Mouse (Mus musculus) limb, embryonic 11.5 days (tissue): ENCODE measurements at regions not wholly inside any gene's neighbourhood (a gene's known extent, or its start where the extent isn't known, plus 50 kb on each side); places are given as distances from the start of the nearest gene placed in this dataset.
"Not testable (repeated sequence)": the region's sequence is repeated elsewhere in the genome, so short reads cannot be mapped to it uniquely, and the experiment has no call there.

Source experiments
- ATAC-seq: fragments of 200-750 bp; cut with Nextera tagmentation; 2 replicates; pipeline ENCODE4 v1.8.0; 2017; ENCODE audit warnings: low read depth; ENCODE audit not compliant: insufficient number of reproducible peaks, low FRiP score, low TSS enrichment
- DNase-seq: peaks from one replicate; pipeline ENCODE4 v3.0.0-alpha.2; 2015; ENCODE audit warnings: low spot score
- H3K27ac ChIP-seq: fragments of 300-500 bp; sonication (generic); replicated peaks from 2 replicates; pipeline ENCODE4 v1.5.1; 2014; ENCODE audit warnings: low read depth, mild to moderate bottlenecking, low read length
- H3K27me3 ChIP-seq: fragments of 300-500 bp; sonication (generic); 2 replicates; pipeline ENCODE4 v1.6.1; 2014; ENCODE audit warnings: mild to moderate bottlenecking, low read length, mixed read lengths; ENCODE audit not compliant: control insufficient read depth, insufficient read depth
- H3K36me3 ChIP-seq: fragments of 300-500 bp; sonication (generic); 2 replicates; pipeline ENCODE4 v1.6.1; 2014; ENCODE audit warnings: mild to moderate bottlenecking, low read length, moderate library complexity, mixed read lengths; ENCODE audit not compliant: control insufficient read depth, insufficient read depth
- H3K4me1 ChIP-seq: fragments of 300-500 bp; sonication (generic); 2 replicates; pipeline ENCODE4 v1.6.1; 2014; ENCODE audit warnings: low read length, mixed read lengths; ENCODE audit not compliant: control insufficient read depth, insufficient read depth
- H3K4me2 ChIP-seq: fragments of 300-500 bp; sonication (generic); 2 replicates; pipeline ENCODE4 v1.6.1; 2014; ENCODE audit warnings: low read depth, mild to moderate bottlenecking, moderate library complexity; ENCODE audit not compliant: severe bottlenecking
- H3K4me3 ChIP-seq: fragments of 300-500 bp; sonication (generic); 2 replicates; pipeline ENCODE4 v1.5.1; 2014; ENCODE audit warnings: low read depth, low read length
- H3K9ac ChIP-seq: fragments of 300-500 bp; sonication (generic); 2 replicates; pipeline ENCODE4 v1.6.1; 2014; ENCODE audit warnings: mild to moderate bottlenecking, low read length
- H3K9me3 ChIP-seq: fragments of 300-500 bp; sonication (generic); 2 replicates; pipeline ENCODE4 v1.6.1; 2016; ENCODE audit warnings: low read length; ENCODE audit not compliant: control insufficient read depth
- WGBS: fragments of 180-500 bp; shearing (Covaris S2); extraction: QIAGEN DNeasy Blood & Tissue Kit; methylation state at CpG from one replicate; pipeline ENCODE4 v1.1.7; 2014; 5-methylcytosine and 5-hydroxymethylcytosine counted together

DNA sequence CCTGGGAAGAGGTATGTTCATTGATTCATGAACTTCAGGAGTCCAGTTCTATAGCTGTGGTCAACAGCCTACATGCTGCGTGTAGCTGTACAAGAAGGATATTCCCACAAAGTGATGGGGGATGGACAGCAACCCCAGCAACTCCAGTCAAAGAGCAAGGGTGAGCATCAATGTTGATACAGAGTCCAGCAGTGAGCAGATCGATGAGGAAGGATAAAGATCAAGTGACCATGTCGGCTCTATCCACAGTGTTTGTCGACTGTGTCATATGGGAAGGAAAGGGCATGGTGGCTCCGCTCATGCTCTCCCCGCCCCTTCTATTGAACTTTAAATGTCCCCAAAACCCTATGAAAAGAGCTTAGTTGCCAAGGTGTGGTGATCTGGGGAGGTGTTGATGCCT lies 196.6 kb downstream of the Fam43a start:
- Histone ChIP-seq H3K27me3 (no peaks in the 10 kb centered on the region), H3K9ac (no peak overlapping the region), H3K9me3 (no peaks in the 10 kb centered on the region), H3K4me1 (no peaks in the 10 kb centered on the region), H3K36me3 (no peaks in the 10 kb centered on the region), H3K4me3 (no peak overlapping the region), H3K27ac (no peak overlapping the region), H3K4me2 (no peak overlapping the region)
- DNase-seq (peak; percentile 16), ATAC-seq (no peak)
- 94% methylated on average over 6 of the region's 6 CpGs for WGBS

DNA sequence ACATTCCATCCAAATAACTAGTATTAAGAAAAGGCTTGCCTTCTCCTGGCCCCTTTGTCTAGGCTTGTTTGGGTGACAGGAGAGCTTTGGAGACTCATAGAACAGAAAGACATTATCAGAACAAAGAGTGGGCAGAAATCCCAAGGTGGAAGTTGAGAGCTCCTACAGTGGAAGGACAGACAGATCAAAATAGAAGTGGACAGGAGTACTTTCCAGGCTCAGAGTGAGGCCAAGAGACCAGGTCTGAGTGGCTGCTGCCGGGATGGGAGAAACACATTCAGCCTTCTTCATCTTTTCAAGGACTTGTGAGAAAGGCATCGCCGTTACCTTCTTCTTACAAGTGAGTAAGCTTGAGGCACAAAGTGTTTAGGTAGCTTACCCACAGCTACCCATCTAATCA lies 197.5 kb downstream of the Fam43a start:
- WGBS, result 90% methylated on average over 3 of the region's 3 CpGs

GRCm38 (mm10) chr16:30797973-30798471 lies 198.5 kb downstream of the Fam43a start:
- no peaks in the 10 kb centered on the region for H3K4me1 ChIP-seq
- no peak overlapping the region for H3K9ac ChIP-seq
- H3K27ac ChIP-seq, result no peak overlapping the region
- no peak for ATAC-seq
- H3K4me2 ChIP-seq, result no peak overlapping the region
- H3K9me3 ChIP-seq, result no peaks in the 10 kb centered on the region
- H3K36me3 ChIP-seq, result no peaks in the 10 kb centered on the region
- no peak overlapping the region for H3K4me3 ChIP-seq
- WGBS, result 75% methylated on average over 7 of the region's 7 CpGs
- DNase-seq, result peak; percentile 23
- H3K27me3 ChIP-seq, result no peaks in the 10 kb centered on the region

More for the DNA sequence above, 197.5 kb downstream of the Fam43a start:
- Histone ChIP-seq H3K27ac (no peak overlapping the region), H3K4me2 (no peak overlapping the region), H3K27me3 (no peaks in the 10 kb centered on the region), H3K9me3 (no peaks in the 10 kb centered on the region), H3K4me3 (no peak overlapping the region), H3K4me1 (no peaks in the 10 kb centered on the region), H3K36me3 (no peaks in the 10 kb centered on the region), H3K9ac (no peak overlapping the region)
- ATAC-seq (no peak), DNase-seq (peak; percentile 9)

- Histone ChIP-seq H3K4me1 (no peaks in the 10 kb centered on the region), H3K27me3 (no peaks in the 10 kb centered on the region), H3K9me3 (no peaks in the 10 kb centered on the region), H3K4me2 (no peak overlapping the region), H3K36me3 (no peaks in the 10 kb centered on the region), H3K4me3 (no peak overlapping the region), H3K9ac (no peak overlapping the region), H3K27ac (no peak overlapping the region)
- ATAC-seq (no peak), DNase-seq (no peak)
- 90% methylated on average over 1 of the region's 1 CpGs for WGBS
Observed at GRCm38 (mm10) chr16:30798536-30798935, 199.0 kb downstream of the Fam43a start.

DNA sequence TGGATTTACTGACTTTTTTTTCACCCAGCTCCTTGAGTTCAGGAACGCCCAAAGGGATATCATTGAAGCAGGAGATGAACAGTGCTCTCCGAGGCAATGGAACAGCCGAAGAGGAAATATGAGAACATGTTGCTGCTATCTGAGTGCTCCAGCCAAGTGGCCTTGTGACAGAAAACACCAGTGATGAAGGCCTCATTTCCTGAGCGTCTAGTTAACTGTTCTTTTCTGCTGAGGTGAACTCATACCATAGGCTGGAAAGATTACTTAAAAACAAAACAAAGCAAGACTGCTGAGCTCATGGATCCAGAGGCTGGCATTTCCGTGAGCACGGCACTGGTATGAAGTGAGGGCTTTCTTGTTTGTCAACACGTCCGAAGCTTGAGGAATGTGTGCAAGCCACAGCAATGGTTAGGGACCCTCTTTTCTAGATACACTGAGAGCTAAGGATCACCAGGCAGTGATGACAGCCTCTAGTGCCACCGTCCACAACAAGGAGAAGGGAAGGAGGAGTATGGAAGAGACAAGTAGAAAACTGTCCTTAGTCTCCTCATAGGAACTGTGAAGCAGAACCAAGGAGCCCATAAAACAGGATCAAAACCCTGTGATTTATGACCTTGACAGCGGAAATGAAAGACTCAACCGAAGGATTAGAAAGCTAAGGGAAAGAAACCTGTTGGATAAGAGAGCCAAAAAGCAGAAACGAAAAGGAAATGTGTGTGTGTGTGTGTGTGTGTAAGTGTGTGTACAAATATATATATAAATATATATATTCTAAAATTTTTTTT lies 200.4 kb downstream of the Fam43a start:
- Histone ChIP-seq H3K9me3 (no peaks in the 10 kb centered on the region), H3K27me3 (no peaks in the 10 kb centered on the region), H3K9ac (no peak overlapping the region), H3K4me3 (no peak overlapping the region), H3K4me2 (no peak overlapping the region), H3K4me1 (no peaks in the 10 kb centered on the region), H3K36me3 (no peaks in the 10 kb centered on the region), H3K27ac (no peak overlapping the region)
- 50% methylated on average over 12 of the region's 12 CpGs for WGBS
- DNase-seq (peak; percentile 25), ATAC-seq (no peak)

DNA sequence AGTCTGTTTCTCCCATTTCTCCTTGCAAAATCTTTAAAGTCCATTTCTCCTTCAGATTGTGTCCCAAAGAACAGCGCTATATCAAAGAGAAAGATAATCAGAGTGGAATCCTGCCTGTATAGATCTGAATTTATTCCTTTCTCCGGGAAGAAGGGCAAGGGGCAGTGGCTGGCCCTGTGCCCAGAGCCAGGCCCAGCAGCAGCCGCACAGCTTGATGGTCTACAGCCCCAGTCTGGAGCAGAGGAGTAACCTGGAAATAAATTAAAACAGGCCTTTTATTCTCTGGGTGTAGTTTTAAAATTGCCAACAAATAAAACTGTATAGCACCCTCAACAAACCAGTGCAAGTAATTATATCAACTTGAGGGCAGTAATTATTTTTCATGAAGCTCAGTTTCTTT lies 204.5 kb downstream of the Fam43a start:
- Histone ChIP-seq H3K27ac (no peak overlapping the region), H3K4me3 (no peak overlapping the region), H3K9me3 (no peaks in the 10 kb centered on the region), H3K36me3 (no peaks in the 10 kb centered on the region), H3K27me3 (no peaks in the 10 kb centered on the region), H3K4me2 (no peak overlapping the region), H3K4me1 (no peaks in the 10 kb centered on the region), H3K9ac (no peak overlapping the region)
- no peak for ATAC-seq
- DNase-seq, result peak; percentile 17
- WGBS, result 57% methylated on average over 3 of the region's 3 CpGs

GRCm38 (mm10) chr16:30806206-30806605 lies 206.7 kb downstream of the Fam43a start:
- H3K9ac ChIP-seq, H3K4me3 ChIP-seq, ATAC-seq, DNase-seq, H3K27ac ChIP-seq, H3K36me3 ChIP-seq, H3K4me2 ChIP-seq, H3K4me1 ChIP-seq, H3K27me3 ChIP-seq, H3K9me3 ChIP-seq: not testable (repeated sequence)
- 93% methylated on average over 4 of the region's 4 CpGs for WGBS

DNA sequence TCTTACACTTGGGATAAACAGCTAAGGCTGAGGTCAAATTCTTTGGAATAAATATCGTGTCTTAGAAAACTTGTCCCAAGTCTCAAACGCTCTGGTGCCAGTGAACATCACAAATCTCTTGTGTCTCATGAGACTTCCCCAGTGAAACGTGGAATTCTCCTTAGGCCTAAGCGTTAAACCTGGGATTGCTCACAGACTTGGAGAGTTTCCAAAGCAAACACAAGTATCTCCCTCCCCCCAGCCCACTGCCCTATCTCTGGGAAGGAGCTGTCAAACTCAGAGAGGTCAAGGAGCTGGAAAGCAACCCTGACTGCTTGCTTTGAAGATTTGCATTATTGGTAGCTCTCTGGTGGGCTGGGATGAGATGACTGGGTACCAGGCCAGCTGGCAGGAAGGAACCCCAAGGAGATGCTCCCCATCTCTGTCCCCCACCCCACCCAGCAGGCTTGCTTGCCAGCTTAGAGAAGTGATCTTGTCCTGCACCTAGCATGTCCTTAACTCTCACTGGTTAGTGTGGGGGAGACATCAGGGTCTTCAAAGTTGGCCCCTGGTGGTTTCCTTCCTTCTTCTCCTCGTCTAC lies 219.1 kb downstream of the Fam43a start:
- 70% methylated on average over 5 of the region's 5 CpGs for WGBS
- no peak for ATAC-seq
- H3K4me1 ChIP-seq, result peaks cover 13% of the 10 kb centered on the region
- no peaks in the 10 kb centered on the region for H3K9me3 ChIP-seq
- DNase-seq, result no peak
- no peak overlapping the region for H3K27ac ChIP-seq
- no peaks in the 10 kb centered on the region for H3K27me3 ChIP-seq
- H3K4me3 ChIP-seq, result no peak overlapping the region
- no peaks in the 10 kb centered on the region for H3K36me3 ChIP-seq
- no peak overlapping the region for H3K4me2 ChIP-seq
- H3K9ac ChIP-seq, result no peak overlapping the region
